Mouse (Mus musculus) testis, postnatal 14 days (tissue): ENCODE measurements around the gene Epha8.
A peak's percentile ranks its signal among the peaks of the same experiment; 100 is the strongest.

ENCODE experiments used
- DNase-seq: peaks from one replicate; pipeline ENCODE4 v3.0.0; 2021; ENCODE audit warnings: low spot score

The Epha8 gene

DNA sequence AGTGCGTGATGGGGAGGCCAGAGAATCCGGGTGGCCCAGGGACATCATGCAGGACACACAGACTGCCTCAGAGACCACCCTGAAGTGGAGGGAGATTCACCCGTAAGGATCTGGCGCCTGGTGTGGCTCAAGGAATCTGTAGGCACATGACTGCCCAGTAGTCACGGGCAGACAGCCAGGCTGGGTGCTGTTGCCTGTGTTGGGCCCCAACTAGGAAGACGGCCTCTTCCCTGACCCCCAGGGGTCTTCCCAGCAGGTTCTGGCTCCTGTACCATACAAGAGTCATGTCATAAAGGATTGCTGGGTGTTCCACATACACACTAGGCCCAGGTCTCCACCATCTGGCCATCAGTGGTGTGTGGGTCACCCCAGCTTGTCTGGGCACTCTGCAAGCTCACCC, 2.1 kb downstream of the Epha8 start:
- no peak for DNase-seq

DNA sequence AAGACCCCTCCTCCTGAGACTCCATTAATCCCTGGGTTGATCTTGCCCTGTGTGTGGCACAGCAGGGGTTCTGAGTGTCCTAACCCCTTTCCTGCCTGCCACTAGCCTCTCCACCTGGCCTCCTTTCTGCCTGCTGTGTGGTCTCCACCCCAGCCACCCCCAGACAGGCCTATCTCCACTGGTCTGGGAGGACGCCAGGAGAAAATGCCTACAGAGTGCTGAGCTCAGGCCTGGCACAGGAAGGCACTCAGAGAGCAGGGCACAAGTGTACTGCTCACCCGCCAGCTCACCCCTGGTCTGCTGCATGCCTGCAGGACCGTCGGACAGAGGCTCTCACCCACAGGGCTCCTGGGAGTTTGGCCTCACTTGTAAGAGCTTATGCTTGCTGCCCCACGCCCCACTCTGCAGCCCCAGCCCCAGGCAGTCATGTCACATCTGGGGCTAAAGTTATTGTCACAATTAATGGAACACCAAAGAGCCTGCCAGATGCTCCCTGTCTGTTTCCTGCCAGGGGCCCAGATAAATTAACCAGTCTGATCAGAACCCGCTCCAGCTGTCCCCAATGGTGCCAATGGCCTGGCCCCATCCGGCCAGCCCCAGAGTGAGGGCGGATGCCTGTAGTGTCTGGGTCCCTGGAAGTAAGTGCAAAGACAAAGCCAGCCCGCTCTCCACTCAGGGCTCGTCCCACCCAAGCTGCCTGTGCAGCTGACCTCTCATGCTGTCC, 7.2 kb downstream of the Epha8 start:
- no peak for DNase-seq

DNA sequence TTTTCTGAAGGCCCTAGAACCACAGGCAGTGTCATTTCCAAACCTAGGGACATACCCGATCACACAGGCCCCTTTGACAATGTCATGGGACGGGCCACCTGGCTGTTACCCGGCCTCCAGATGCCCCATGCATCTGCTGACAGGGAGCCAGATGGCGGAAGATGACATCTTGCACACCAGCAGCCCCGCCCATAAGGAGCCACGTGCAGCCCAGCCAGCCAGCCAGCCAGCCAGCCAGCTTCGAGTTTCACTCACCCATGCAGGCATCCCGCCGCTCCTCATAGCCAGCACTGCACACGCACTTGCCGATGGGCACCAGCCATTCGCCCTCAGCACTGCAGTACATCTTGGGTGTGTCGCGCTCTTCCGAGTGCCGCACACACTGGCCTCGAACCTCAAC, 11.2 kb downstream of the Epha8 start:
- DNase-seq: no peak

DNA sequence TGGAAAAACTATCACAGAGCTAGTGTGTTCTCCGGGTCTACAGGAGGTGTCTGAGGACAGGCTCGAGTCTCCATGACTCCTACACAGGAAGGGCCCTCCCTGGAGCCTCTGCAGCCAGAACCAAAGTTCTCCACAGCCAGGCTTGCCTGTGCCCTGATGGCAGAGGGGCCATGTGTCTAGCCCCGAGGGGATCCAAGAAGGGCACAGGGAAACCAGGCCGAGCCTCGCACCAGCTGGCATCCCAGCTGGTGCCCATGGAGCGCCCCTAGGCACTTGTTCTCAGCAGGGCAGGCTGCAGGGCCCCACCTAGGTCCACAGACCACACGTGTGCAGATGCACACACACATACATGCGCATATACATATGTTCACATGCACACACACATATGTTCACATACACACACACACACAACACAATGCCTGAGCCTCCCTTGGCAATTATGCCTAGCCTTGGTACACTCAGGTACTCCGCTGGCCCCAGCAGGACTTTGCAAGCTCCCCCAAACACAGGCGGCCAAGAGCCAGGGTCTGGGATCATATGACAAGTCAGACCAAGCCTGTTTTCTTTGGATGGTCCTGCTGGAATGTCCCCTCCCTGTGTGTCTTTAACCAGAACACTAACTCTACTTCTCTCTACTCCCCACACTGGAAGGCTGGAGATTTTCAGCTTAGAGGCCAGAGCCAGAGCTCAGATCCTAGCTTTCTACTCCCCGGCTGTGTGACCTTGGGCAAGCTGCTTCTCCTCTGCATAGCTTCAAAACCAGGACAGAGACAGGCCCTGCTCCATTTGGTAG, 11.9 kb downstream of the Epha8 start:
- DNase-seq: no peak

DNA sequence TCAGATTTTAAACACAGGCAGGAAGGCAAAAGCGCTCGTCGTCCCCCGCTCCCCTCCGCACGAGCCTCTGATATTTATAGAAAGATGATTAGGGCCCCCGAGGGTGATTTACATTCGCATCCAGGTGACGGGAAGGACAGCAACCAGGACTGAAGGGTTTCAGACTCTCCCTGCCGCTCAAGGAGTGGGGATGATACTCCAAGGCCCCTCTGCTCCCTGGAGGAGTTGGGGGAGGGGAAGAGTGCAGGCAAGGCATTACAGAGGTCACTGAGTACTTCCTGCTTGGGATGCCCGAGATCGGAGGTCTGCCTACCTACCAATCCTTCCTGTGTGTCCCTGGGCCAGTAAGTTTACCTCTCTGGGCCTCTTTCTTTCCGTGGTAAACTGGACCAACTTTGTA, 13.4 kb downstream of the Epha8 start:
- DNase-seq: no peak

DNA sequence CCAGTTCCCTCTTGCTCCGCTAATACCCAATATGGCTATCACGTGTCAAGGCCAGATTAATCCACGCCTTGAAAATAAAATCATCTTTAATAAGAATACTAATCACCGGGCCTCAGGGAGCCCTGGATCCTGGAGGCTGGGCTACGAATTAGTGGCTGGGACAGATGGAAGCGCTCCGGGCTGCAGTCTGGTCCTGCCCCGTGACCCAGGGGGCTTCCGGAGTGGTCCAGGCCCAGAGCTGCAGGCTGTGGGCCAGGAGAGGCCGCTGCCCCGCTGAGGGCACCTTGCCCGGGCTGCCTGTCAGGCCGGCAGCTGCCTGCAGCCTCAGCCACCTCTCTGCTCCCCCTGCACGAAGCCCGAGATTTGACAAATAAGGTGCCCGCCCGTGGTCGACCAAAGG, 13.9 kb downstream of the Epha8 start:
- DNase-seq: no peak

DNA sequence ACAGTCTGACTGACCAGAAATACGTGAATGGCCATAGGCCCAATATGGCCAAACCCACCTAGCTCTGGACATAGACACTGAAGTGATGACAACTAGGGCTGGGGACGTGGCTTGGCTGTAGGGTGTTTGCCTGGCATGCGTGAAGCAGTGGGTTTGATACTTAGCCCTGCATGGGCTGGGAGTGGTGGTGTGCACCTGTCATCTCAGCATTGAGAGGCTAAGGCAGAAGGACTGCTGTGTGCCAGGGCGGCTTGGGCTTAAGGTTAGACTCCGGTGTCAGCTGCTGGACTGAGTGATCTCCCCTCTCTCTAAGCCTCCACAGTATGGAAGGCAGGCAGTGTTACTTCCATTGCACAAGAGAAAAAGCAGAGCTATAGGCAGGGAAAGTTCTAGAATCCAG, 18.7 kb downstream of the Epha8 start:
- DNase-seq: no peak

DNA sequence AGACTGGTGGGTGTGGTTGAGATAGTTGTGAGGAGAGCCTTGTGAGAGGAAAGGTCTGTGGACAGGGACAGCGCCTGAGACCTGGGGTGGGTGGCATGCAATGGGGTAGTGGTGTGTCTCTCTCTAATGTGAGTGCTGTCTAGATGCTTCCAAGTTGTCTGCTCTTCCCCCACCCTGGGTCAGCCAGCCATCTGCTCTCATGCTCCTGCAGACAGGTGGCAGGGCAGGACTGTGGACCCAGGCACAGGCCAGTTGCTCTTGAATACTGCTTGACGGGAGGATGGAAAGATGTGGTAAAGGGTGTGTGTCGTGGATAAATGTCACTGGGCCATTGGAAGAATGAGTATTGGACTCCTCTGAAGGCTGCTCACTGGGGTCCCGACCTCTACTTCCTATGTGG, 19.3 kb downstream of the Epha8 start:
- DNase-seq: no peak

DNA sequence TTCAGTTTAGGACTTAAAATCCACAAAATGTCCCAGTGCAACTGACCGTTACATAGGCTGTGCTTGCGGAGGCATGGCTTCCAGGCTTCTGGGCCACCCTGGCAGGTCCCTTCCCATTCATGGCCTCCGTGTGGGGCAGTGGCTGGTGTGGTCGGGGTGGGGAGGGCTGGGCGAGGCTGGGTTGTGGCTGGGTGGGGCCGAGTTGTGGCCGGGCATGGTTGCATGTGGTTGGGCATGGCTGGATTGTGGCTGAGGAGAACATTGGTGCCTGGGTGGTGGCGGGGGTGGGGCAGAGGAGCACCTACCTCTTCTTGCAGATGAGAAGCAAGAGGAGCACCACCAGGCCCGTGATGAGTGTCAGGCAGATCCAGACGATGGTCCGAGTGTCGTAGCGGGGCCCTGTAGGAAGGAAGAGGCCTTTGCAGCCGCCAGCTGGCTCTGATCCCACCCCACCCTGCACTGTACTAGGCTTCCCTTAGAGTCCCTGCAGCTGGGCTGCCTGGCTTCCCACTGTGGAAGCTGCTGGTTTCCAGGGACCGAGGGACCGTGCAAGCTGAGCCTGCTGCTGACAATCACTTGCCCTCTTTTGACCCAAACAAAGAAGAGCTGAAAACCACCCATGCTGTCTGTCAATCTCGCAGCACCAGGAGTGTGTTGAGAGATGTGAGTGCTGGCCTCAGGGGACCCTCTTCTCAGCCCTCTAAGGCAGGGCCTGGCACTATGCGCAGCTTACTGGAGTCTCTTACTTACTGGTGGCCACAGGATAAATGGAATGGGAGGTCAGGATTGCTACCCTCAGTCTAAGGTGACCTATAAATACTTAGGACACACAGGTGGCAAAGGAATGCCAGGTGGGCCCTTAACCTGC, 21.6 kb downstream of the Epha8 start:
- DNase-seq: no peak

DNA sequence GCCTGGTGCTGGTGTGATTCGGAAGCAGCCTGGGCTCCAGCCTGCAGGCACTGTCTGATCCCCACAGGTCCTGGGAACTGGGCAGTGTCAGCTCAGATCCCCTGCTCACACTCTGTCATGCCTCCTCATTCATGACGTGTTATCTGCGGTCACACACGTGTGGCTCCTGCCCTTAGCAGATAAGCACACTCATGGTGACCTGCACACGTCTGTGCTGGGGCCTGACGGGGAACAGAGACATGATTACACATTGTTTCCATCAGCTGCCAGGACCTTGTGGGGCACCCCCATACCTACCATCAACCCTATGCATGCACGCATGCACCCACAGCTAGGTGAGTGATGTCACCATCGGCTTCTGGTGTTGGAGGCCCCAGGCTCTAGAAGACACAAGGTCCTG, 26.1 kb downstream of the Epha8 start:
- DNase-seq: no peak

DNA sequence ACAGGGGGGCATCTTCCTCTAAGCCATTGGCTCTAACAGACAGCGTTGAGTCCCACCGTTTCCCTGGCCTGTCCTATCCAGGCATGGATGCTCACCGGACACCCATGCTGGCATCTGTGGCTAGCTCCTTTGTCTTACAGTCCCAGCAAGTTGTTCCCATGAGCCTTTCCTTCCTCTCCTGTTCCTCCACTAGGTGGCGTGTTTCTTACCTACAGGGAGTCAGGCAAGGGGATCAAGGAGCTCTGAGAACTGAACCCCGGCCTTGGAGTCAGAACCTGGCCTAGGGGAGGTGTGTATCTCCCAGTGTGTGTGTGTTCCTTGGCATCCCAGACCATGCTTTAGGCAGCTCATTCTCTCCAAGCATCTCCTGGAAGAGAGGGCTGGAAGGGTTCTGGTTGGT, 27.7 kb downstream of the Epha8 start:
- no peak for DNase-seq

DNA sequence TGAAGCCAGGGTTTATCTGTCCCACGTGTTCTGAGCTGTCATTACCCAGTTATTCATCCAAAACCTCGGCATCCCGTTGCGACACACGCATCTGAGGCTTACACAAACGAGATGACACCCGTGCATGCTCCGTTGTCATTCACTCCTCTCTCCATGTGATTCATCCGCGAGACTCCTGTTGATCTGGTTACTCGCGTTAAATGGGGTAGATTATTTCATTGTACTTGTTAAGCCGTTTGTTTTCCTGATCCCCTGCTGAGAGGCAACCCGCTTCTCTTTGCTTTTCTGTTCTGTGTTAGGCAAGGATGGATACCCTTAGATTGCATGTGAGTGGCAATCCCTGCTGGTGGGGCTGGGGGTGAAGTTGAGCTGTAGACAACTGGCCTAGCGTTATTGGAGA, 30.8 kb downstream of the Epha8 start:
- no peak for DNase-seq

DNA sequence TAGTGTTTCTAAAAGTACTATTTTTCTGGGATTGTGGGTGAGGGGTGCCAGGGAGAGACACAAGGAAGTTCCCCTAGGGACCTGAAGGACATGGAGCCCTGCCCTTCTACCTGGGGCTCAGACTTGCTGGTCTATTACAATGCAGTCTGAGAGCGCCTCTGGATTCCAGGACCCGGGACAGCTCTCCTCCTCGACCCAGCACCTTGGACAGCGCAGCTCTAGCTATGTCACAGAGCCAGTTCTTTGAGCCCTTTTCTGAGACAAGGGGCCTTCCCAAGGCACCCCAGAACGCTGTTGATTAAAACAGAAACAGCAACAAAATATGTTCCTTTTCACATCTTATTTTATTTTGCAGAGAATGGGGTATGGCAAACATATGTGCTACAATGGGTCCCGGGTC, 32.1 kb downstream of the Epha8 start:
- DNase-seq: peak; percentile 41

DNA sequence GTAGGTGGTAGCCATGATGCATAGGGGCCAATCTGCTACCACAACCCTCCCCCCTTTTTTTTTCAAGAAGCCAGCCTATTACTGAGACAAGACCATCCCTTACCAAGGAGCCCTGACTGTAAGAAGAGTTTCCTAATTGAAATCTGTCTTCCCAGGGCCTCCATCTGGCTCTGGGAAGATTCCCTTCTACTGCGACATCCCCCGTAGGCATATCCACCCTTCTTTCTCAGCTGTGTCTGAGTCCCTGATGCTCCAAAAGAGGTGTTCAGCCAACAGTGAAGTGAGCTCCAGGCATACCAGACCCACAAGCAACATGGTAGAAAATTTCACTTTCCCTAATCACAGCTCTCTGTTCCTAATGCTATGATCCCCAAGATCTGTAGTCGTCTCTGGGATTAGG, 37.1 kb downstream of the Epha8 start:
- no peak for DNase-seq

DNA sequence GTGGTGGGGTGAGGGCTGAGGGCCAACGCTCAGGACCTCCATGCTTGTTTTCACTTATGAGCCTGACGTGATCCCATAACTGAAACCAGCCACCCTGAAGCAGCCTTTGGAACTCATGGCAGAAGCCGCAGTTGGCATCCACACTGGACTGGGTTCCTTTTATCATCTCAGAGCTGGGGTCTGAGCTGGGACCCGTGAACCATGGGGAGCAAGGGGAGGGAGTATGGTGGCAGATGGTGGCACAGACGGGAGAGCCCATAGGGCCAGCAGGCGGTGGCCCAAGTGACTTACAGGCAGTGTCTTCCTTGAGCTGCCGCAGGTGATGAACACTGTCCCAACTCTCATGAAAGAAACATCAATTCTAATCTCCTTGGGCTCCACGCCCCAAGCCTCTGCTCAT, 37.8 kb downstream of the Epha8 start:
- no peak for DNase-seq

DNA sequence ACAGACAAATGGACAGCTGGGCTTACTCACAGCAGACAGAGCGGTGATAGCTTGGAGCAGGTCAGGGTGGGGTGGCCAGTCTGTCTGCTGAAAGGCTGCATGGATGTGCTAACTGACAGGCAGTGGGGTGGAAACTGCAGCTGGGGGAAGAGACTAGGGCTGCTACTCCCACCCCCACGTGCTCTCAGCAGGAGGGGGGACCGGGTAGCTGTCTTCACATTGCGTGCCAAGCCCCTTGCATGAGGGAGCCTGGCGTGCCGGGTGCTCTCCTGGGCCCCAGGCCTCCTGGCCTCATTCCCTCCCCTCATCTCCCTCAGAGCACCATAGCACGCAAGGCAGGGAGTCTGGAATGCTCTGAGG, 39.5 kb downstream of the Epha8 start:
- DNase-seq: no peak

DNA sequence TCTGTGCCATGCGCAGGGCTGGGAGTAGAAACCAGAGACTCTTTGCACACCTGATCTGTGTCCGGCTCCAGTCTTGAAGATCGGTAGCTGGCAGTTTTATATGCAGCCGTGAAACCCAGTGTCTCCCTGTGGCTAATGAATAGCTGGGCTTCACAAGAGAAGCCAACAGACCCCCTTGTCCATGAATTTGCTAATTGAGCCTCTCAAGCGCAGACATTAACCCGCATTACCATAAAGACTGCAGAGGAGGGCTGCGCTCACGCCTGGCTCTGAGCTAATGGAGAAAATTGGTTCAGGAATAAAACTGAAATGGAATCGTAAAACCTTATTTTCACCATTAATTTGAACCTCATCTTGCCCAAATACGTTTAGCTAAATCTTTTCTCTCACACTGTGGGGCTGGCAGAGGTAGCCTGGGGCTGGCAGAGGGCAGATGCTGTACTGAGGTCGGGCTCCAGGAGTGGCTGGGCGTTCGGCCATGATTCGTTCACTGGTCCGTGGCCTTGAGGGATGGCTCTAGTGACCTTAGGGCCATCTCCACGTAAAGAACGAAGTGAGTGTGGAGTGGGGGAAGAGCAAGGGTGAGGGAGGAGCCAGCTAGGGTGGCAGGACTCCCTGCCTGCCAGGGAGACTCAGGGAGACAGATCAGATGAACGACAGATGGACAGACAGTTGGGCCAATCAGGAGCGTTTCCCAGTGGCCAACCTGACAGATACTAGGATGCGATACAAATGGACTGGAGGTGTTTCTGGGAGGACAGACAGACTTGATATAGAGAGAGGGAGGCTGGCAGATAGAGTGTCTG, 40.1 kb downstream of the Epha8 start:
- no peak for DNase-seq

DNA sequence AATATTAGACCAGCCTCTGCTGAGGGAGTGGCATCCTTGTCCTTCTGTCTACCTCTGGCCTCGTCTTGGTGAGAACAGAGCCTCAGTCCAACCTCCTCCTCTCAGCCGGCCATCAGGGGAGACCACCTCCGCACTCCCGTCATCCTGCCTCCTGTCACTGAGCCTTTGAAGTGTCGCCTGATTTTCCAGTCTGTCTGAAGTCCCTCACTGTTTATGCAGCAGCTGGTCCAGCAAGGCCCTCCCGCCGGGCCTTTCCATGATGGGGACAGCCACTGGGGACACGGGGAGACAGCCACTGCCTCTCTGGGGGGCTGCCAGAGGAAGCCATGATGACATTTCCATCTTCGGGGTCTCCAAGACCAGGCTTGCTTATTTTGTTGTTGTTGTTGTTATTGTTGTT, 43.8 kb downstream of the Epha8 start:
- DNase-seq: no peak

DNA sequence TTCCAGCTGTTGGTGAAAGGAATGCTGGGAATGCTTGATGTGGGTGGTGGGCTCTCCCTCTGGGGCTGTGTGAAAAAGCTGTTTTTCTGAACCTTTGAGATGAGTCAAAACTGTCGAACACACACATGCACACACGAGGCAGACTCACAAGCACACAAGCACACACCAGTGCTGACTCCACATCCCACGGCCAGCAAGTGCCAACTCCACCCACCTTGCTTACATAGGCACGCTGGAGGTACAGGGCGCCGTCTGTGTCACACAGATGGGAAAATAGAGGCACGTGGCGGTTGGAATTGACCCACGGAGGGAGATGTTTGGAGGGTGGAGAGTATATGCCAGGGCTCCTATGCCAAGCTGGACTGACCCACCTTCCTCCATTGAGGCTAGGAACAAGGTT, 44.8 kb downstream of the Epha8 start:
- no peak for DNase-seq

DNA sequence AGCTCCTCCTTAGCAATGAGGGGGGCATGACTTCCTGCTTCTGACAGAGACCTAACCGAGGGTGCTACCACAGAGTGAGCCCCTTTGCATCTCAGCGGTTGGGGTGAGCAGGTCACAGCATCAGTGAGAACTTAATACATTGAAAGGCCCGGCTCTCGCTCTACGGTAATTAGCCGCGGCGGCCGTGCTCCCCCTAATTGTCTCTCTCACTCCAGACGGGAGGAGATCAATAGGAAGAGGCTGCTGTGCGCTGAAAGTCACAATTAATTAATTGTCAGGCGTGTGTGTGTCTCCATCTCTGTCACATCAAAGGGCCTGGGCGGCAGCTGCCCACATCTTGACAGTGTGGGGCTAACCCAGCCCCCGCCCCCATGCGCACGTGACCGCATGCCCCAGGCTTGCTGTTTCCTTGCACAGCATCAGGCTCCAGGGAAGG, 45.4 kb downstream of the Epha8 start:
- no peak for DNase-seq

DNA sequence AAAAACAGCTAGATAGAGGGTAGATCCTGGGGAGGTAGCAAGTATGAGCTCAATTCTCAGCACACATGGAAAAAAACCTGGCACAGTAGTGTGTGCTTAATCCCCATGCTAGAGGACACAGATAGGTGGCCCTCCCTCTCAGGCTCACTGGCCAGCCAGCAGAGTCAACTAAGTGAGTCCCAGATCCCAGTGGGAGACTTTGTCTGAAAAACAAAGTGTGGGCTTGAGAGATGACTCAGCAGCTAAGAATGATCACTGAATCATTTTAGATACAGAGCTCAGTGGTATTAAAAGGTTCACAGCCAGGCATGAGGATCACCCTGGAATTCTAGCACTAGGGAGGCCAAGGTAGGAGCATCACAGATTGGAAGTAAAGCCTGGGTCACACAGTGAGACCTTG, 48.8 kb downstream of the Epha8 start:
- DNase-seq: no peak

DNA sequence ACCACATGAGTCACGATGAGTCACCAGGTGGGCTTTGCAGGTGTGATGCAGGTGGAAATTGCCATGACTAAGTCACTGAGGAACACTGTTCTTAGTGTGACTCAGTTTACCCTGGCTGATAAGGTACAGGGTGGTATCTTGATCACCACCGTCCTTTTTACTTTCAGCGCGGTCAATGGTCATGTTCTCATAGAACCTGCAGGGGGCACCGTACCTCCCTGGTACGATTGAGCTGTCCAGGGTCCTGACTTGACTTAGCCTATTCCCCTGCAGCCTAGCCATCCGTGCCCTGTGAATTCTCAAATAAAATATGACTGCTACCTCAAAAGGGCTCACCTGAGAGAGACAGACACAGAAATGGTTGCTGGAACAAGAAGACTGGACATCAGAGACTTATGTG, 49.6 kb downstream of the Epha8 start:
- peak; percentile 34 for DNase-seq
